Mouse (Mus musculus): ENCODE data around the gene Cmtr1. TPM values are rescaled to one million over a fixed set of nuclear protein-coding genes. Genes with fewer than 3 reads are reported as not detected.

Gene Cmtr1
- polyA plus RNA-seq, 1 experiment from 2014 or later: 135 TPM

GRCm38 (mm10) chr17:29636118-29636517 is 24.3 kb upstream of the Cmtr1 start:
- Histone ChIP-seq H3K9ac (no peak overlapping the region), H3K4me3 (no peak overlapping the region), H3K36me3 (peaks cover 98% of the 10 kb centered on the region), H3K27ac (no peak overlapping the region), H3K27me3 (no peaks in the 10 kb centered on the region), H3K4me1 (no peaks in the 10 kb centered on the region), H3K9me3 (no peaks in the 10 kb centered on the region), H3K4me2 (replicated peaks) (no peak overlapping the region)
- ATAC-seq (ENCODE audit: low FRiP score, low read depth): no peak
- WGBS: 70% methylated on average over 5 of the region's 5 CpGs

- Histone ChIP-seq H3K36me3 (peaks cover 98% of the 10 kb centered on the region), H3K4me1 (no peaks in the 10 kb centered on the region), H3K9ac (no peak overlapping the region), H3K27me3 (no peaks in the 10 kb centered on the region), H3K9me3 (no peaks in the 10 kb centered on the region), H3K4me3 (no peak overlapping the region), H3K4me2 (replicated peaks) (no peak overlapping the region), H3K27ac (no peak overlapping the region)
- WGBS: 96% methylated on average over 4 of the region's 4 CpGs
- ATAC-seq (ENCODE audit: low FRiP score, low read depth): no peak
Observed at GRCm38 (mm10) chr17:29637377-29637776, 23.0 kb upstream of the Cmtr1 start.

DNA sequence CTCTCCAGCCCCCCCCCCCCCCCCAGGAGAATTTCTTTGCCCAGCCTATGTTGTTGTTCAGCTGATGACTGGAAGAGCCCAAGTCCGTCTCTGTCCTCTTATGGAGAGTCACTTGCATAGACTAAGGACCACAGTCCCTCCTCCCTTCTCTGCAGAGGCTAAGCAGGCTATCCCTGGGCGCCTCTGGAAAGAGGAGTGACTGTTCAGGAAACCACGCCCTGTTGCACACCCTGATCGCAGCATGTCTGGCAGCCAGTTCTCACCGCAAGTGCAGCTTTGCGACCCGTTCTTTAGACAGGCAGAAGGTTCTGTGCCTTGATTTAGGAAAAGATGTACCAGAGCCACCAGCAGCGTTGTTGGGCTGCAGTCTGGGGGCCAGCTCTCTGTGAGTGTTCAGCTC is 22.5 kb upstream of the Cmtr1 start:
- H3K4me3 ChIP-seq: no peak overlapping the region
- H3K36me3 ChIP-seq: peaks cover 98% of the 10 kb centered on the region
- no peak overlapping the region for H3K9ac ChIP-seq
- H3K9me3 ChIP-seq: no peaks in the 10 kb centered on the region
- H3K4me1 ChIP-seq: no peaks in the 10 kb centered on the region
- no peak overlapping the region for H3K4me2 ChIP-seq (replicated peaks)
- ATAC-seq (ENCODE audit: low FRiP score, low read depth): no peak
- no peaks in the 10 kb centered on the region for H3K27me3 ChIP-seq
- H3K27ac ChIP-seq: no peak overlapping the region
- 79% methylated on average over 8 of the region's 8 CpGs for WGBS

DNA sequence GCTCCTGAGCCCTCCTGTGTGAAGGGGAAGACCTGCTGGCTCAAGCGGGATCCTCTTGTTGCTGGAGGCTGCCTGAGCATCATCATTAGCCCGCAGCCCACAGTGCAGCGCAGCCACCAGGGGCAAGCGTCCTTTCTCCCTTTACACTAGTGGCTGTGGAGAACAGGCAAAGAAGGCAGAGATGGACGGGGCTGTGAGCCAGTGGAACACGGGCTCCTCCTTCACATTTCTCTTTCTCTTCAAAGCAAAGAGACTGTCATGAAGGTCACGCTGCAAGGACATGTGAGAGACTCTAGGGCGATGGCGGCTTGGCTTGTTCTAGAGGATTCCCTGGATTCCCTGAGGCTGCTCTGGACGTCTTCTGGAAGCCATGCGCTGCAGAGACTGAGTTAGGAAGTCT is 19.4 kb upstream of the Cmtr1 start:
- H3K9ac ChIP-seq: no peak overlapping the region
- WGBS: 91% methylated on average over 11 of the region's 11 CpGs
- peaks cover 75% of the 10 kb centered on the region for H3K36me3 ChIP-seq

DNA sequence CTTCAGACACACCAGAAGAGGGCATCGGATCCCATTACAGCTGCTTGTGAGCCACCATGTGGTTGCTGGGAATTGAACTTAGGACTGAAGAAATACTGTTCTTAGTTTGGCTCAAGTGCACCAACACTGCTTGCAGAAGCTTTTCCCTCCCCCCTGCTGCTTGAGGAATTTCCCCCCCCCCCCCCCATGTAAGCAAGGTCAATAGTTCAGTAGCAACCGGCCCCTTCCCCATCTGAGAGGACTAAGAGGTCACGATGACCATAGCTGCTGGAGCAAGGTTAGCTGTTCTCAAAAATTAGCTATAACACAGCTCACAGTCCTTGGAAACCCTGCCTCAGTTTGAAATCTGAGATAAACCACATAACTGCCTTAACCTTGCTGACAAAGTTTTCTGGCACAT is 18.2 kb upstream of the Cmtr1 start:
- H3K4me2 ChIP-seq (replicated peaks): no peak overlapping the region
- WGBS: 73% methylated on average over 3 of the region's 3 CpGs
- H3K9ac ChIP-seq: no peak overlapping the region
- H3K9me3 ChIP-seq: 0 out of 2 replicates have a peak, but pooled peaks cover 2% of the 10 kb centered on the region
- no peak for ATAC-seq (ENCODE audit: low FRiP score, low read depth)
- H3K27ac ChIP-seq: no peak overlapping the region
- no peak overlapping the region for H3K4me3 ChIP-seq
- H3K4me1 ChIP-seq: no peaks in the 10 kb centered on the region
- peaks cover 72% of the 10 kb centered on the region for H3K36me3 ChIP-seq
- no peaks in the 10 kb centered on the region for H3K27me3 ChIP-seq

More for the DNA sequence above, 19.4 kb upstream of the Cmtr1 start:
- ATAC-seq (ENCODE audit: low FRiP score, low read depth): no peak
- H3K9me3 ChIP-seq: no peaks in the 10 kb centered on the region
- no peak overlapping the region for H3K4me3 ChIP-seq
- H3K4me1 ChIP-seq: no peaks in the 10 kb centered on the region
- no peak overlapping the region for H3K27ac ChIP-seq
- H3K27me3 ChIP-seq: no peaks in the 10 kb centered on the region
- H3K4me2 ChIP-seq (replicated peaks): no peak overlapping the region

GRCm38 (mm10) chr17:29658249-29658648 is 2.1 kb upstream of the Cmtr1 start:
- H3K27me3 ChIP-seq: no peaks in the 10 kb centered on the region

GRCm38 (mm10) chr17:29660762-29661391 is 482 bp downstream of the Cmtr1 start:
- H3K4me3 ChIP-seq: peak overlapping the region; percentile 95
- under 1% methylated on average over 40 of the region's 41 CpGs for WGBS
- no peak; the same call in none of the 2 replicates for ATAC-seq (ENCODE audit: low FRiP score, low read depth)

More at GRCm38 (mm10) chr17:29658249-29658648, 2.1 kb upstream of the Cmtr1 start:
- Histone ChIP-seq H3K36me3 (peaks cover 6% of the 10 kb centered on the region), H3K4me3 (no peak overlapping the region), H3K9ac (no peak overlapping the region), H3K9me3 (no peaks in the 10 kb centered on the region), H3K4me1 (peaks cover 10% of the 10 kb centered on the region), H3K4me2 (replicated peaks) (no peak overlapping the region), H3K27ac (no peak overlapping the region)
- 75% methylated on average over 2 of the region's 2 CpGs for WGBS
- no peak for ATAC-seq (ENCODE audit: low FRiP score, low read depth)

DNA sequence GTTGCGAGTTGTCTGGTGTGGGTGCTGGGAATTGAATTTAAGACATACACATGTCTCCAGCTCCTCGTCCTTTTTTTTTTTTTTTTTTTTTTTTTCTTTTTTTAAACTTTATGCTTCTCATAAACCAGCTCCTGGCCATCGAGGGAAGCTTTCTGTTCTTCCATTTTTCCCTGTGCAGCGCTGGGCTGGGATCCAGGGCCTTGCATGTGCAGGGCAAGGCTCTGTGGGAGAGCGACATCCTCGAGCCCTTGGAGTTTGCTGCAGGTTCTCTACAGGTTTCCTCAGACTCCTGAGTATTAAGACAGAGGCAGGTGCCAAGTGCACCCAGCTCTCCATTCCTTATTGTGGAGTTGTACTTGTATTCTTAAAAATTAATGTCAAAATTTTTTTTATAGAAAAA is 1.8 kb downstream of the Cmtr1 start:
- no peaks in the 10 kb centered on the region for H3K9me3 ChIP-seq
- no peak overlapping the region for H3K9ac ChIP-seq
- no peak for ATAC-seq (ENCODE audit: low FRiP score, low read depth)
- H3K36me3 ChIP-seq: peaks cover 37% of the 10 kb centered on the region
- 88% methylated on average over 6 of the region's 6 CpGs for WGBS
- H3K27ac ChIP-seq: no peak overlapping the region
- H3K27me3 ChIP-seq: no peaks in the 10 kb centered on the region
- peaks cover 10% of the 10 kb centered on the region for H3K4me1 ChIP-seq
- no peak overlapping the region for H3K4me3 ChIP-seq
- H3K4me2 ChIP-seq (replicated peaks): no peak overlapping the region

More at GRCm38 (mm10) chr17:29660762-29661391, 482 bp downstream of the Cmtr1 start:
- H3K27ac ChIP-seq: peak overlapping the region; percentile 89
- no peaks in the 10 kb centered on the region for H3K27me3 ChIP-seq
- no peaks in the 10 kb centered on the region for H3K9me3 ChIP-seq
- peaks cover 10% of the 10 kb centered on the region for H3K4me1 ChIP-seq
- H3K4me2 ChIP-seq (replicated peaks): peak overlapping the region; percentile 95
- H3K36me3 ChIP-seq: peaks cover 29% of the 10 kb centered on the region
- H3K9ac ChIP-seq: peak overlapping the region; percentile 96

DNA sequence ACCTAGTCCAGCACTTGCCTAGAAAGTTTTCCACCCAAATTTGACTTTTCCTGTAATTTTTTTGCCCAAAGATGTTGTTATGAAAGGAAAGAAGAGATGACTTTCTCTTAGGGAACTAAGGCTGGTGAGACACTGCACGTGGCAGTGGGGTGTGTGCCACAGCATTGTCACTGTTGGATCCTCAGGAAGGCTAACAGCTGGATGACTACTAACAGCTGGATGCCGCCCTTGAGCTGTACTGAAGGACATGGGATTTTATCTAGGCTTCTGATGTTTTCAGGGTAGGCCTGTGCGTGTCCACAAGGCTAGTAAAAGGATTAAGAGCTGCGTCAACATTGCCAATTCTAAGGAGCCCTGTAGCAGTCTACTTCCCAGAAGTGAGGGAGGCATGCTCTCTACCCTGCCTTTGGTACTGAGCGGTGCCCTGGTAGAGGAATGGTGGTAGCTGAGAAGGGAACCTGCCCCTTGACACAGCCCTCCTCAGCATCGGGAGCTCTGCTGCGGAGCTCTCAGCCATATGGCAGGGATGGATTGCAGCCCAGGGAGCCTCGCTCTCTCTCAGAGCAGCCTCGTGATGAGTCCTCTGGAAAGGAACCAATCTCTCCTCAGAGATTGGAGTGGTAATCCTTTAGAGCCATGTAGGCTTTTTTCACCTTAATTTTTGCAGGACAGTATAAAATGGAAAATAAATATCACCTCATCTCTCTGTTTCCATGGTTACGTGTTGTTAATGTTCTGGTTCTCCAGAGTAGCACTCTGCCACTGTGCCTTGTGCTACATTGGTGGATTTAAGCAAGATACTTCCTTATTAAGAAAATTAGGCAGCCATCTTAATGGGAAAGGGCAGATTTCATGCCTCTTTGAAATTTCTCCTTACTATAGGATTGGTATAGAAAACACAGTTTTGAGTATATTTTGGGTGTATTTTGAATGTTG is 7.9 kb downstream of the Cmtr1 start:
- H3K4me2 ChIP-seq (replicated peaks): no peak overlapping the region
- peaks cover 79% of the 10 kb centered on the region for H3K36me3 ChIP-seq
- H3K9me3 ChIP-seq: no peaks in the 10 kb centered on the region
- H3K4me1 ChIP-seq: no peaks in the 10 kb centered on the region
- no peak overlapping the region for H3K27ac ChIP-seq
- H3K27me3 ChIP-seq: no peaks in the 10 kb centered on the region
- ATAC-seq (ENCODE audit: low FRiP score, low read depth): no peak
- no peak overlapping the region for H3K4me3 ChIP-seq
- WGBS: 77% methylated on average over 10 of the region's 10 CpGs
- H3K9ac ChIP-seq: no peak overlapping the region

- H3K9ac ChIP-seq: no peak overlapping the region
- WGBS: 96% methylated on average over 4 of the region's 4 CpGs
- H3K27ac ChIP-seq: no peak overlapping the region
- no peaks in the 10 kb centered on the region for H3K9me3 ChIP-seq
- peaks cover 80% of the 10 kb centered on the region for H3K36me3 ChIP-seq
- H3K4me3 ChIP-seq: no peak overlapping the region
- no peaks in the 10 kb centered on the region for H3K27me3 ChIP-seq
- ATAC-seq (ENCODE audit: low FRiP score, low read depth): no peak
- no peaks in the 10 kb centered on the region for H3K4me1 ChIP-seq
- H3K4me2 ChIP-seq (replicated peaks): no peak overlapping the region
Observed at GRCm38 (mm10) chr17:29669030-29669429, 8.6 kb downstream of the Cmtr1 start.

DNA sequence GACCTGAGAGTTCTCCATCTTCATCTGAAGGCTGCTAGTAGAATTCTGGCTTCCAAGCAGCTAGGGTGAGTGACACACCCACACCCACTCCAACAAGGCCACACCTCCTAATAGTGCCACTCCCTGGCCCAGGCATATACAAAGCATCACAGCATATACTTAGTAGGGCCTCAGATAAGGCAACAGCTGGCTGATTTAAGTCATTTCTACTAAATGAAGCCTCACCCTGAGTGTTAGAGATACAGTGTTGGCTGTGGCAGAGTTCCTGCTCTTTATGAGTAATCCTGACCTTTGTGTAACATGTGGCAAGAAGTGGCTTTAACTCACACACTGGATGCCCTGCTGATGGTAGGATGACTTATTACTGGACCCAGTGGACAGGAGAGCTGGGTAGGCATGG is 9.5 kb downstream of the Cmtr1 start:
- Histone ChIP-seq H3K27ac (no peak overlapping the region), H3K4me2 (replicated peaks) (no peak overlapping the region), H3K4me1 (no peaks in the 10 kb centered on the region), H3K9me3 (no peaks in the 10 kb centered on the region), H3K9ac (no peak overlapping the region), H3K27me3 (no peaks in the 10 kb centered on the region), H3K4me3 (no peak overlapping the region), H3K36me3 (peaks cover 81% of the 10 kb centered on the region)
- no peak for ATAC-seq (ENCODE audit: low FRiP score, low read depth)

DNA sequence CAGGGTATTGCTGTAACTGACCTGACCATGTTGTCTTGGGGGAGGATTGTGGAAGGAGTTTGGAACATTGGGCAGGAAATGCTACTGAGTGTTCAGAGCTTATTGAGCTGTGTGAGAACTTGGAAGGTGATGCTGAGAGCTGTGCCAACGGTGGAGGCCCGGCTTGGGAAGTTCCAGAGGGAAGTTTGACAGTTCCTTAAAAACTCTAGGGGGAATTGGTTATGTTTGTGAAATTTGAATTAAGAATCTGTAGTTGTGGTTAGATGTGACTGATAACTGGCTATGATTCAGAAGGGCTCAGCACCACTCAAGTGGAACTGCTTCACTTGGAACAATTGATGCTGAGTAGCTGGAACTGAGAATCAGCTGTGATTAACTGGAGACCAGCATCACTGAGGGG is 10.6 kb downstream of the Cmtr1 start:
- ATAC-seq (ENCODE audit: low FRiP score, low read depth): no peak
- Histone ChIP-seq H3K4me3 (no peak overlapping the region), H3K4me2 (replicated peaks) (no peak overlapping the region), H3K4me1 (no peaks in the 10 kb centered on the region), H3K9me3 (no peaks in the 10 kb centered on the region), H3K36me3 (peaks cover 82% of the 10 kb centered on the region), H3K9ac (no peak overlapping the region), H3K27me3 (no peaks in the 10 kb centered on the region), H3K27ac (no peak overlapping the region)
- WGBS: 94% methylated on average over 2 of the region's 2 CpGs
